Mouse (Mus musculus) spleen, postnatal 36 days (tissue): ENCODE results near the gene Gm21698.
"Not testable (repeated sequence)": the region's sequence is repeated elsewhere in the genome, so short reads cannot be mapped to it uniquely, and the experiment has no call there.

ENCODE experiments used
- DNase-seq, 2 experiments: peaks; one replicate each; pipeline ENCODE4 v3.0.0; 2022; ENCODE audit warnings: low spot score in 2 of 2, mixed read lengths in 1 of 2

The Gm21698 gene

GRCm38 (mm10) chr5:25988550-25988949, at the start of gene Gm21698:
TSS of gene Gm21698 (minus strand) at chr5:25988650.
- not testable (repeated sequence) for DNase-seq

- DNase-seq: not testable (repeated sequence)
Observed at GRCm38 (mm10) chr5:26022816-26023215, 34.4 kb upstream of the Gm21698 start, which contains the start of gene Gm5862. TSS of gene Gm5862 (minus strand) at chr5:26022916.

GRCm38 (mm10) chr5:26007697-26008096, 19.2 kb upstream of the Gm21698 start:
- DNase-seq: not testable (repeated sequence)

- not testable (repeated sequence) for DNase-seq
Observed at GRCm38 (mm10) chr5:26006937-26007695, 18.7 kb upstream of the Gm21698 start.

GRCm38 (mm10) chr5:26004698-26005097, 16.2 kb upstream of the Gm21698 start, which contains the start of gene Gm1979:
TSS of gene Gm1979 (minus strand) at chr5:26004798.
- not testable (repeated sequence) for DNase-seq

GRCm38 (mm10) chr5:25972563-25972962, 15.9 kb downstream of the Gm21698 start, which contains the start of gene Gm21680:
TSS of gene Gm21680 (minus strand) at chr5:25972663.
- DNase-seq: not testable (repeated sequence)

GRCm38 (mm10) chr5:25957050-25957449, 31.4 kb downstream of the Gm21698 start:
- not testable (repeated sequence) for DNase-seq

GRCm38 (mm10) chr5:25956611-25957010, 31.8 kb downstream of the Gm21698 start:
- not testable (repeated sequence) for DNase-seq

GRCm38 (mm10) chr5:25954317-25954716, 34.1 kb downstream of the Gm21698 start, which contains the start of gene Gm21671:
TSS of gene Gm21671 (minus strand) at chr5:25954417.
- not testable (repeated sequence) for DNase-seq

- not testable (repeated sequence) for DNase-seq
Observed at GRCm38 (mm10) chr5:25945391-25945790, 43.1 kb downstream of the Gm21698 start.

GRCm38 (mm10) chr5:25942281-25942680, 46.2 kb downstream of the Gm21698 start, which contains the start of gene Gm21663:
TSS of gene Gm21663 (minus strand) at chr5:25942381.
- DNase-seq: not testable (repeated sequence)
